Mouse (Mus musculus) CD8-positive naive resting alpha-beta T cell, adult 2 months (primary cell): ENCODE measurements around the gene Slc4a5.

ENCODE experiments used
- DNase-seq, 2 experiments: peaks; one replicate each; pipeline ENCODE4 v3.0.0; 2022; ENCODE audit warnings: low read depth in 2 of 2, low spot score in 2 of 2

The Slc4a5 gene

DNA sequence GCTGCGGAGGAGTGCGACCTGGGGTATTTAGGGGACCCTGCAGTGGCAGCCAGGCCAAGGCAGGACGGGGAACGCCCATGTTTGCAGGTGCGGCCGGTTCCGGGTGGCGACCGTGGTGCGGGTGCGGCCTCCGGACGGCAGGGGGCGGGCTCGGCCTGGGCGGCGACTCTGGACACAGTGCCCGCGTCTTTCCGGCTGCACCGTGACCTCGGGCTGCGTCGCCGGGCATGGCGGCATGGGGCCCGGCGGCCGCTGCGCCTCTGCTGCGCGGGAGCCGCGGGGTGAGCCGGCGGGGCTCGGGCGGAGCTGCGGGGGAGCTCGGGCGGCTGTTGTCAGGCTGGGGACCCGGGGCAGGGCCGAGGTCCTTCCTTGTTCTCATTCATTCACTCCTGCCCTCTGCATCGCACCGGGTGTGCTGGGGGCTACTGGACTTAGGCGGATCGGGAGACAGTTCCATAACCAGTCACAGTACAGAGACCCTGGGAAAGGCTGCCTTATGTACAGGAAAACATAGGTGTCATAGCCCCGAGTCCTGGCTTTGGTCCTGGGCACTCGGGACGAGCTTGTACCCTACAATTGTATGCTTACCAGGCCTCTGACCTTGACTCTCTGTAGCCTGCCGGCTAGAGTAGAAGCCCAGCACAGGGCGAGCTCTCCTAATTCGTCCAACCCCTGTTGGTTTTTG, 129.8 kb downstream of the Slc4a5 start:
- DNase-seq = peak; percentile 89 to 91

DNA sequence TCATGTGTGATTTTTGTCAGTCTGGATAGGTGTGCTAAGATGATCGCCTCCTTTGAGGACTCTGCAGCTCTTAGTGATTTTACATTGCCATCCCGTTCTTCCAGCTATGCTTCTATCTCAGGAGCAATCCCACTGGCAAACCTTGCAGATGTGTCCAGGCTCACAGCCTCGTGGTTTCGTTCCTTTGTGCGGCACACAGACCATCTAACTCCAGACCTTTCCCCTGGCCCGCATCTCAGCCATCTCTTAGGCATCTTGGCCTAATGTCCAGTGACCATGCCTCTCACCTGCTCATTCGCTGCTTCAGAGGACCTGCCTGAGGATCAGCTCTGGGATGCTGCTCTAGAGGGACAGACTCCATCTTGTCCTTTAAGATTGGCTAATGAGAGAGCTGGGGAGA, 130.5 kb downstream of the Slc4a5 start:
- DNase-seq = no peak

DNA sequence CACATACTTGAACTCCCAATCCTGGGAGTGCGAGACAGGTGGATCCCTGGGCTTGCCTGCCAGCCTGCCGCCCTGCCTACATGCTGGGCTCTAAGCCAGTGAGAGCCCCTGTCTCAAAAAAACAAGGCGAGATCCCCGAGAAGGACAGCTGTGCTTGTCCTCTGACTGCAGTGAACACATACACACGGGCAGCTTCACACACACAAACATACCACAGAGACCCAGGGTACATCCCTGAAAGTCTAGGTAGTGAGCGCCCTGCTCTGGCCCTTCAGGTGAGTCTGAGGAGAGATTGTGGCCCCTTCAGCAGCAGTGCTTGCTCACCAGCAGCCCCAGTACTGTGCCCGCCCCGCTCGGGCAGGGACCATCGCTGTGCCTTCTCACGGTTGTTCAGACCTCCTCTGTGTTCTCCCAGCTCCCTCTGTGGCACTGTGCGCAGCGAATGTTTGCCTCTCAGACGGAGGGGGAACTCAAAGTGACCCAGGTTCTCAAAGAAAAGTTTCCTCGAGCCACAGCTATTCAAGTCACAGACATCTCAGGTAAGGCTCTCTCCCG, 131.3 kb downstream of the Slc4a5 start:
- DNase-seq = no peak

DNA sequence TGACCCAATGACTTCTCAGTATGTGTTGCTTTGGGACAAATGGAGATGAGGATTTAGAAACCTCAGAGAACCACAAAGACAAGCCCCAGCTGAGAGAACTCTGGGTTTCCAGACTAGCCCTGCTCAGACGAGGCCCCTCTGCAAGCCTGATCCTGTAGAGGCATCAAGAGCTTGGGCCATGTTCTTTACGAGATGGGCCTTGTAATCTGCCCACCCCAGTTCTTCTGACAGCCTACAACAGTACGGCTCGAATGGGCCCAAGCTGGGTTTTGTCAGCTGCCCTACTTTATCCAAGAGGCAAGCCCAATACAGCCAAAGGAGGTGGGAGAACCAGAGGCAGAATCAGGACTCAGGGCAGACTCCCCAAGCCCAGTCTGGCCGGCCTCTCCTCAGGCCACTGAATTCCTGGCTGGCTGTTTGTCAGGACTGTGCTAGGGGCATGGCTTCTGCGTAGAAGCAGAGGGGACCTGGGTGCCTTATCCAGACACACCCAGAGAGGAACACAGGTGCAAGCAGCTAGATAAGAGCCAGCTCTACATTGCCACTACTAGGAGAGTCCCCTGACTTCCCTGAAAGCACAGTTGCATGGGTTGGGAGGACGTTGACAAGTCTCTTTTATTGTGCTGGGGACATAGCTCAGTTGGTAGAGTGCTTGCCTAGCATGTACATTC, 132.0 kb downstream of the Slc4a5 start:
- DNase-seq = no peak

DNA sequence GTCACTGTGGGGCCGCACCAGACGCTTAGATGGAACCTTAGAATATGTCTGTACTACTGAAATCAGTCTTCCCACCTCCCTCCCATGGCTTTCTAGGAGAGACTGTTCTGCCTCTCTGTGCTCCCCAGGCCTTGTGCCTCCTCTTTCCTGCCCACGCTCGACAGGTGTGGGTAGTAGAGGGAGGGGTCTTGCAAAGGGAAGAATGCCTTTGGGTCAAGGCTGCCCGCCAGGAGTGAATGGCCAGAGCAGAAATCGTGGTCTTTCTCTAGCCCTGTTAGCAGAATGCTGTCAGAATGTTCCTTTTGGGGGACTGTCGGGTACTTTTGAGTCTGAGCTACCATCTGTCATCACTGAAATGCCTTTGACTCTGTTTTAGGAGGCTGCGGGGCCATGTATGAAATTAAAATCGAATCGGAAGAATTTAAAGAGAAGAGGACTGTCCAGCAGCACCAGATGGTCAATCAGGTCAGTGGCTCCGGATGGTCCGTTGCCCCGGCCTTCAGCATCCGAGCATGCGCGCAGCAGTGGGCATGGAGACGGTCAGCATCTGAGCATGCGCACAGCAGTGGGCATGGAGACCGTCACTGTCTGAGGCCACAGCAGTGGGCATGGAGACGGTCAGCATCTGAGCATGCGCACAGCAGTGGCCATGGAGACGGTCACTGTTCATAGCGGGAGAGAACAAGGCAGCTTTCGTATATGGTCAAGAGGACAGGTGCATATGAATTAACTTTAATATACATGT, 133.2 kb downstream of the Slc4a5 start:
- DNase-seq = no peak
